Mouse (Mus musculus) layer of hippocampus, postnatal 14 days (tissue): ENCODE data around the gene Pithd1. TPM values are rescaled to one million over a fixed set of nuclear protein-coding genes. Genes with fewer than 3 reads are reported as not detected.

Experiments
- DNase-seq, 2 experiments: peaks; one replicate each; pipeline ENCODE4 v3.0.0; 2021 to 2022; ENCODE audit warnings: low spot score in 2 of 2, mixed read lengths in 1 of 2
- total RNA-seq, 2 experiments: library from RNA; stranded (reverse); gene quantifications; 2 replicates each; pipeline ENCODE4 v1.2.3; 2021

Gene Pithd1
- total RNA-seq, 2 experiments from 2014 or later: 86.8 to 90.1 TPM

DNA sequence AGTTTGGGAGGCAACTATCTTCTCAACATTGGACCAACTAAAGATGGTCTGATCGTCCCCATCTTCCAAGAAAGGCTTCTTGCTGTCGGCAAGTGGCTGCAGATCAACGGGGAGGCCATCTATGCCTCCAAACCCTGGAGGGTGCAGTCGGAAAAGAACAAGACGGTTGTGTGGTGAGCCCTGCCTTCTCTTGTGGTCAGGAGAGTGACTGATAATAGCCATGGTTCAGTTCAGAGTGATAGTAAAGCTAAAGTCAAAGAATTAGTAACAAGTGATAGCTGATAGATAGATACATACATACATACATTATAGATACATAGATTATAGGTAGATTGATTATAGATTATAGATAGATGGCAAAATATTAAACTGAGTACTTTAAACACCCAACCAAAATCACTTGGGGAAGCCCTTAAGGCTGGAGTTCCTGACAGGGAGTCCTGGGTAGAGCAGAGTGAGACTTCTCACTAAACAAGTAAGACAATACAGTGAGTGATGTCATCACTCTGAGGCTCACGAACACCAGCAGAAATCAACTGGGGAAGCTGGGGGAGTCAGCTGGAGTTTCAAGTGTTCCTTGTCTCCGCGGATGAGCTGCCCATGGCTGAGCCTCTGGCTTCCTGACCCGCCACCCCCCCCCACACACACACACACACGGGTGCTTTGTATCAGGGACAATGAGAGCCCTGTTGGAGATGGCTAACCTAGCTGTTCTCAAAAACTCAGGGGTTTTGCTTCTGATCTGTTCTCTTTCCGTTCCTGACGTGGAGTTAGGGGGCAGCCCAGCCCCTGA lies 52.2 kb downstream of the Pithd1 start:
- DNase-seq: no peak

DNA sequence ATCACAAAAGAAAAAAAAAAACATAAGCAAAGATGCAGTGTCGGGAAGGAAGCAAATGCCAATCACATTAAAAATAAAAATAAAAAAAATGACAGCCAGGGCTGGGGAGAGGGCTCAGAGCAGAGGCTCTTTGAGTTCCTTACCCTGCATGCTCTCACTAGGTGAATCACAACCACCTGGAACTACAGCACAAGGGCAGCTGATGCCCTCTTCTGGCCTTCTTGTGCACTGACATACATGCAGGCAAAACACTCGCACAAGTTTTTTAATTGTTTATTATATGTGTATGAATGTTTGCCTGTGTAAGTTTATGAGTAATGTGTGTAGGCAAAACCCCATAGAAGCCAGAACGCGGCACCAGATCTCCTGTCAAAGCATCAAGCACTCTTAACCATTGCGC lies 55.2 kb downstream of the Pithd1 start:
- no peak for DNase-seq

DNA sequence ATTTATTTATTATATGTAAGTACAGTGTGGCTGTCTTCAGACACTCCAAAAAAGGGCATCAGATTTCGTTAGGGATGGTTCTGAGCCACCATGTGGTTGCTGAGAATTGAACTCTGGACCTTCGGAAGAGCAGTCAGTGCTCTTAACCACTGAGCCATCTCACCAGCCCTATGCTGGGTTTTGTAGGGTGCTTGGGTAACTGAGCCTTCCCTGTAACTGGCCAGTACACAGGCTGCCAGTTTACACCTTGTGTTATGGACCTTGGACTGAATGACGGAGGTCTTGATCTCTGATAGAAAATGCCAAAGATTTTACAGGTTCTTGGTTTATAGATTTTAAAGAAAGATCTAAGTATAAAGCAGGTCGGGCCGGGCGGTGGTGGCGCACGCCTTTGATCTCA lies 56.8 kb downstream of the Pithd1 start:
- DNase-seq: no peak

GRCm38 (mm10) chr4:135929828-135930227 lies 57.2 kb downstream of the Pithd1 start:
- DNase-seq: no peak

- no peak for DNase-seq
These were observed 57.7 kb downstream of the Pithd1 start for GRCm38 (mm10) chr4:135929405-135929804.

DNA sequence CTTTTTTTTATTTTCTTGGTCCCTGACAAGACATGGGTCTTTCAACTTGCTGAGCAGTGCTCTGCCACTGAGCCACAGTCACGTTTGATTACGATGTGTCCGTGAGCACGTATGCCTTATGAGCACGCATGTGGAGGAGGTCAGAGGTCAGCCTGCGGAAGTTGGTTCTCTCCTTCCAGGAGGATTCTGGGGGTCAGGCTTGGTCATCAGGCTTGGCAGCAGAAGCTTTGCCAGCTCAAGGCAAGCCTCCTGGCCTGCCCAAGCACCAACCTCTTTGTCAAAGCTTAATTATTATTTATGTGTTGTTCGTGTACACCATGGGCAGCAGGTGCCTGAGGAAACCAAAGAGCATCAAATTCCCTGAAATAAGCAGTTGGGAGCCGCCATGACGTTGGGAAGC lies 58.7 kb downstream of the Pithd1 start:
- DNase-seq: no peak

GRCm38 (mm10) chr4:135926861-135927260 lies 60.2 kb downstream of the Pithd1 start:
- DNase-seq: no peak

- no peak for DNase-seq
These were observed 60.8 kb downstream of the Pithd1 start for GRCm38 (mm10) chr4:135926195-135926808.

Other genes starting within 250 kb of the Pithd1 start
- gene Myom3, start 227.5 kb downstream of the Pithd1 start, total RNA-seq: 1 to 10 TPM; 1.4 to 1.5 TPM
- gene Srsf10, start 131.5 kb downstream of the Pithd1 start, total RNA-seq: 10 to 100 TPM; 78.4 to 85.6 TPM
- 10 to 100 TPM; 59.5 to 67.2 TPM for gene Pnrc2, start 113.4 kb downstream of the Pithd1 start, total RNA-seq
- gene Cnr2, start 91.9 kb downstream of the Pithd1 start, total RNA-seq: under 1 TPM in 1 of 2 experiments, not detected in 1; 0.09 TPM
- 10 to 100 TPM; 48.9 to 52.6 TPM for gene Fuca1, start 66.5 kb downstream of the Pithd1 start, total RNA-seq
- gene Hmgcl, start 40.8 kb downstream of the Pithd1 start, total RNA-seq: 10 to 100 TPM; 31.3 to 35.0 TPM
- gene Gale, start 23.5 kb downstream of the Pithd1 start, total RNA-seq: 10 to 100 TPM; 26.9 to 29.0 TPM
- gene Lypla2, start 14.6 kb downstream of the Pithd1 start, total RNA-seq: 100 to 1,000 TPM; 107 to 111 TPM
- gene Eloa, start 34.5 kb upstream of the Pithd1 start, total RNA-seq: 10 to 100 TPM; 31.7 TPM
- 100 to 1,000 TPM; 254 to 300 TPM for gene Rpl11, start 66.2 kb upstream of the Pithd1 start, total RNA-seq
- 10 to 100 TPM; 77.9 to 91.6 TPM for gene Id3, start 156.2 kb upstream of the Pithd1 start, total RNA-seq
- gene E2f2, start 185.1 kb upstream of the Pithd1 start, total RNA-seq: 1 to 10 TPM; 1.1 to 1.4 TPM
- 1 to 10 TPM; 5.1 to 6.0 TPM for gene Asap3, start 219.1 kb upstream of the Pithd1 start, total RNA-seq